9 mouse cellular contexts compared by ENCODE assay signal in genomic region chr3:75219211-75219610, GRCm38 (mm10). TPM values are rescaled to one million over a fixed set of nuclear protein-coding genes. Genes with fewer than 3 reads are reported as not detected.
A peak's percentile ranks its signal among the peaks of the same experiment; 100 is the strongest.
DNase-seq lines count a peak whose midpoint lies in the region; ATAC-seq and TF ChIP-seq lines count a peak whose summit lies in the region.
"Had no signal": no experiment of that assay in that cellular context is flagged by ENCODE, and none has a peak within 500 bp of the region (broad histone marks: within the 10 kb centered on the region; RNA-seq: fewer than 3 reads in every experiment).

No protein-coding gene starts in this region.

- peak in 1 of 2 experiments; percentile 28 for DNase-seq in heart, adult 2 months
- DNase-seq in heart, embryonic 10.5 days (ENCODE audit: low spot score) = no peak
- DNase-seq in cerebellum, adult 9-11 months = peak; percentile 5
- peak; percentile 22 to 54 for DNase-seq in frontal cortex, postnatal 10 days (ENCODE audit: low spot score in 2 of 2)
- DNase-seq in left cerebral cortex, adult 11 months (ENCODE audit: low spot score) = peak; percentile 33
- DNase-seq in midbrain, postnatal 0 days (ENCODE audit: low spot score) = peak; percentile 81
- peak; percentile 46 to 48 for DNase-seq in thymus, postnatal 36 days

- no peak for TF ChIP-seq POLR2A in heart, adult 2 months (IDR thresholded peaks at IDR 0.05; ENCODE audit: insufficient read depth, low read depth, low read length)

- no peak overlapping the region for H3K4me3 ChIP-seq in heart, adult 2 months
- H3K4me3 ChIP-seq in heart, embryonic 10.5 days = no peak overlapping the region
- no peak overlapping the region for H3K4me3 ChIP-seq in E14TG2a.4 (replicated peaks; ENCODE audit: low read length)
- H3K4me3 ChIP-seq in midbrain, postnatal 0 days (ENCODE audit: low read depth, low read length) = no peak overlapping the region

- H3K4me2 ChIP-seq in midbrain, postnatal 0 days (ENCODE audit: low read depth, low read length, poor library complexity, severe bottlenecking) = no peak overlapping the region

- H3K27me3 ChIP-seq in heart, adult 2 months (ENCODE audit: control insufficient read depth, insufficient read depth, low read length) = no peaks in the 10 kb centered on the region
- H3K27me3 ChIP-seq in heart, embryonic 10.5 days (ENCODE audit: insufficient read depth, poor library complexity, severe bottlenecking) = no peaks in the 10 kb centered on the region
- no peaks in the 10 kb centered on the region for H3K27me3 ChIP-seq in E14TG2a.4 (ENCODE audit: insufficient read depth, low read length)
- no peaks in the 10 kb centered on the region for H3K27me3 ChIP-seq in midbrain, postnatal 0 days (ENCODE audit: insufficient read depth, low read length)

- H3K27ac ChIP-seq in heart, adult 2 months = no peak overlapping the region
- H3K27ac ChIP-seq in heart, embryonic 10.5 days = no peak overlapping the region
- no peak overlapping the region for H3K27ac ChIP-seq in midbrain, postnatal 0 days (ENCODE audit: low read depth, low read length)

- WGBS in heart, adult 2 months = 12% methylated on average over 1 of the region's 1 CpGs
- 4% methylated on average over 1 of the region's 1 CpGs for WGBS in heart, embryonic 10.5 days
- 3% methylated on average over 1 of the region's 1 CpGs for WGBS in midbrain, postnatal 0 days

- intact Hi-C loops in heart, adult 2 months (cut with DNase I) = loop anchor here (1.0 kb wide), 1 partner anchor 501 kb away; no protein-coding TSS in a partner anchor

- H3K9me3 ChIP-seq in heart, embryonic 10.5 days = no peaks in the 10 kb centered on the region
- no peaks in the 10 kb centered on the region for H3K9me3 ChIP-seq in E14TG2a.4 (ENCODE audit: low read length)
- no peaks in the 10 kb centered on the region for H3K9me3 ChIP-seq in midbrain, postnatal 0 days (ENCODE audit: low read length)

- no peaks in the 10 kb centered on the region for H3K4me1 ChIP-seq in heart, adult 2 months (ENCODE audit: control insufficient read depth, insufficient read depth, low read length)
- H3K4me1 ChIP-seq in heart, embryonic 10.5 days = no peaks in the 10 kb centered on the region
- H3K4me1 ChIP-seq in E14TG2a.4 (replicated peaks; ENCODE audit: low read depth, low read length) = no peaks in the 10 kb centered on the region
- H3K4me1 ChIP-seq in midbrain, postnatal 0 days (ENCODE audit: insufficient read depth, low read length) = no peaks in the 10 kb centered on the region

- TF ChIP-seq CTCF in heart, adult 2 months (IDR thresholded peaks at IDR 0.05) = peak; percentile 65
- TF ChIP-seq CTCF in E14TG2a.4 (conservative IDR thresholded peaks at IDR 0.05; ENCODE audit: low read length) = peak; percentile 45
- TF ChIP-seq CTCF in midbrain, postnatal 0 days (IDR thresholded peaks at IDR 0.05) = peak; percentile 90

- H3K9ac ChIP-seq in heart, adult 2 months (ENCODE audit: low read depth, low read length) = no peak overlapping the region
- no peak overlapping the region for H3K9ac ChIP-seq in midbrain, postnatal 0 days (replicated peaks; ENCODE audit: low read length, poor library complexity, severe bottlenecking)

- ATAC-seq in midbrain, postnatal 0 days (ENCODE audit: low FRiP score) = peak; percentile 72

- no peaks in the 10 kb centered on the region for H3K36me3 ChIP-seq in heart, adult 2 months (ENCODE audit: control insufficient read depth, insufficient read depth, low read length)
- H3K36me3 ChIP-seq in heart, embryonic 10.5 days = no peaks in the 10 kb centered on the region
- no peaks in the 10 kb centered on the region for H3K36me3 ChIP-seq in E14TG2a.4 (ENCODE audit: insufficient read depth, low read length)
- no peaks in the 10 kb centered on the region for H3K36me3 ChIP-seq in midbrain, postnatal 0 days (ENCODE audit: insufficient read depth, low read length)

- H3K79me2 ChIP-seq in heart, adult 2 months (replicated peaks; ENCODE audit: control insufficient read depth, insufficient read depth, low read length) = no peaks in the 10 kb centered on the region

- no peak for TF ChIP-seq EP300 in heart, adult 2 months (IDR thresholded peaks at IDR 0.05; ENCODE audit: insufficient read depth, low read depth, low read length)

RNA-seq across cellular contexts. Expression of gene Serpini2, which starts 50.7 kb away (rescaled TPM):
- total RNA-seq in heart, adult 2 months (2021) = not detected
- polyA plus RNA-seq in heart, adult 2 months (2012; rRNA removed) = not detected in 2 replicates
- not detected in 2 replicates for polyA plus RNA-seq in heart, embryonic 10.5 days (2016; fragmentation: Nextera tagmentation; extraction: Ambion mirVana)
- total RNA-seq in midbrain, postnatal 0 days (2014; rRNA removed) = not detected in 2 replicates
- polyA plus RNA-seq in midbrain, postnatal 0 days (2015; fragmentation: Nextera tagmentation; extraction: Ambion mirVana) = not detected in 2 replicates
- polyA plus RNA-seq: limb, embryonic 14.5 days had no signal

RNA-seq across cellular contexts. Expression of gene Zbbx, which starts 54.4 kb away (rescaled TPM):
- total RNA-seq in heart, adult 2 months (2021) = not detected
- 0.12 TPM in 1 of 2 replicates, not detected in the other for polyA plus RNA-seq in heart, adult 2 months (2012; rRNA removed)
- polyA plus RNA-seq in heart, embryonic 10.5 days (2016; fragmentation: Nextera tagmentation; extraction: Ambion mirVana) = not detected in 2 replicates
- 2.4 and 2.8 TPM in 2 replicates for total RNA-seq in midbrain, postnatal 0 days (2014; rRNA removed)
- polyA plus RNA-seq in midbrain, postnatal 0 days (2015; fragmentation: Nextera tagmentation; extraction: Ambion mirVana) = 1.1 and 1.3 TPM in 2 replicates
- polyA plus RNA-seq: limb, embryonic 14.5 days had no signal
